ENCODE assay signal across 21 mouse cellular contexts in the genomic region with DNA sequence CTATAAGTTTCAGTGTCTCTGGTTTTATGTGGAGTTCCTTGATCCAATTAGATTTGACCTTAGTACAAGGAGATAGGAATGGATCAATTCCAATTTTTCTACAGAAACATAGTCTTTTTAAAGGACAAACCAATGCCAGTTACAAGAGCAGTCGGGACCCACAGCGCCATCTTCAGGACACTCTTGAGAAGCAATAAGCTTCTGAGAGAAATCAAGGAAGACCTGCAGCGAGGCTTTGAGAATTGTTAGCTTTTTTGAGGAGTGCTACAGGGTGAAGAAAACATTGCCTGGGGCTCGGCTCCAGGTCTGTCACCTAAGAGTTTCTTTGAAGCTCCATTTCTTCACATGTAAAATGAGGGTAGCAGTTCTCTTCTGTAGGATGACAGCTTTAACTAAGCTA.
A peak's percentile ranks its signal among the peaks of the same experiment; 100 is the strongest.
DNase-seq lines count a peak whose midpoint lies in the region; ATAC-seq and TF ChIP-seq lines count a peak whose summit lies in the region.
"Had no signal": no experiment of that assay in that cellular context is flagged by ENCODE, and none has a peak within 500 bp of the region (broad histone marks: within the 10 kb centered on the region; RNA-seq: fewer than 3 reads in every experiment).

No protein-coding gene starts in this region.

- no peaks in the 10 kb centered on the region for H3K36me3 ChIP-seq in heart, adult 2 months (ENCODE audit: control insufficient read depth, insufficient read depth, low read length)
- no peaks in the 10 kb centered on the region for H3K36me3 ChIP-seq in midbrain, postnatal 0 days (ENCODE audit: insufficient read depth, low read length)
- no peaks in the 10 kb centered on the region for H3K36me3 ChIP-seq in midbrain, embryonic 13.5 days
- no peaks in the 10 kb centered on the region for H3K36me3 ChIP-seq in stomach, postnatal 0 days (ENCODE audit: control insufficient read depth, insufficient read depth, low read length)
- H3K36me3 ChIP-seq: embryonic facial prominence, embryonic 12.5 days; heart, embryonic 15.5 days had no signal

- no peak overlapping the region for H3K27ac ChIP-seq in heart, adult 2 months
- H3K27ac ChIP-seq in midbrain, postnatal 0 days (ENCODE audit: low read depth, low read length), result no peak overlapping the region
- H3K27ac ChIP-seq in midbrain, embryonic 13.5 days, result no peak overlapping the region
- no peak overlapping the region for H3K27ac ChIP-seq in stomach, postnatal 0 days (replicated peaks)
- H3K27ac ChIP-seq: embryonic facial prominence, embryonic 12.5 days; heart, embryonic 15.5 days; macrophage had no signal

- H3K4me3 ChIP-seq in heart, adult 2 months, result no peak overlapping the region
- H3K4me3 ChIP-seq in midbrain, postnatal 0 days (ENCODE audit: low read depth, low read length), result no peak overlapping the region
- no peak overlapping the region for H3K4me3 ChIP-seq in midbrain, embryonic 13.5 days (replicated peaks)
- no peak overlapping the region for H3K4me3 ChIP-seq in stomach, postnatal 0 days (ENCODE audit: low read depth, low read length)
- H3K4me3 ChIP-seq: embryonic facial prominence, embryonic 12.5 days; heart, embryonic 15.5 days; myocyte had no signal

- no peak overlapping the region for H3K9ac ChIP-seq in heart, adult 2 months (ENCODE audit: low read depth, low read length)
- H3K9ac ChIP-seq in midbrain, postnatal 0 days (replicated peaks; ENCODE audit: low read length, poor library complexity, severe bottlenecking), result no peak overlapping the region
- no peak overlapping the region for H3K9ac ChIP-seq in midbrain, embryonic 13.5 days (replicated peaks)
- no peak overlapping the region for H3K9ac ChIP-seq in stomach, postnatal 0 days (ENCODE audit: low read length)
- H3K9ac ChIP-seq: embryonic facial prominence, embryonic 12.5 days; heart, embryonic 15.5 days; lung, embryonic 14.5 days had no signal

- H3K9me3 ChIP-seq in midbrain, postnatal 0 days (ENCODE audit: low read length), result no peaks in the 10 kb centered on the region
- no peaks in the 10 kb centered on the region for H3K9me3 ChIP-seq in midbrain, embryonic 13.5 days
- no peaks in the 10 kb centered on the region for H3K9me3 ChIP-seq in stomach, postnatal 0 days (ENCODE audit: control insufficient read depth, low read length)
- H3K9me3 ChIP-seq: embryonic facial prominence, embryonic 12.5 days; heart, embryonic 15.5 days had no signal

- 59% methylated on average over 4 of the region's 4 CpGs for WGBS in heart, adult 2 months
- 63% methylated on average over 4 of the region's 4 CpGs for WGBS in midbrain, postnatal 0 days
- WGBS in midbrain, embryonic 13.5 days, result 57% methylated on average over 4 of the region's 4 CpGs
- 63% methylated on average over 4 of the region's 4 CpGs for WGBS in stomach, postnatal 0 days

- no peak for TF ChIP-seq EP300 in heart, adult 2 months (IDR thresholded peaks at IDR 0.05; ENCODE audit: insufficient read depth, low read depth, low read length)
- no peak for TF ChIP-seq EP300 in stomach, postnatal 0 days (optimal IDR thresholded peaks at IDR 0.05)

- intact Hi-C loops in heart, adult 2 months (cut with DNase I), result no loop called here
- intact Hi-C loops in left cerebral cortex, postnatal 25 days (cut with DNase I), result loop anchor here (5.0 kb wide), 1 partner anchor 111 kb away; the partner anchor contains the start of gene Ppm1h
- intact Hi-C loops in left cerebral cortex, postnatal 10 days (cut with DNase I), result no loop called here

- H3K4me1 ChIP-seq in heart, adult 2 months (ENCODE audit: control insufficient read depth, insufficient read depth, low read length), result no peaks in the 10 kb centered on the region; the same call in 1 of the 2 replicates
- no peaks in the 10 kb centered on the region; the same call in 1 of the 2 replicates for H3K4me1 ChIP-seq in midbrain, postnatal 0 days (ENCODE audit: insufficient read depth, low read length)
- H3K4me1 ChIP-seq in midbrain, embryonic 13.5 days (replicated peaks), result peaks cover 19% of the 10 kb centered on the region
- H3K4me1 ChIP-seq in stomach, postnatal 0 days (replicated peaks; ENCODE audit: control insufficient read depth, insufficient read depth), result no peaks in the 10 kb centered on the region
- H3K4me1 ChIP-seq: heart, embryonic 15.5 days had no signal

- TF ChIP-seq POLR2A in heart, adult 2 months (IDR thresholded peaks at IDR 0.05; ENCODE audit: insufficient read depth, low read depth, low read length), result no peak

- H3K27me3 ChIP-seq in heart, adult 2 months (ENCODE audit: control insufficient read depth, insufficient read depth, low read length), result no peaks in the 10 kb centered on the region
- H3K27me3 ChIP-seq in midbrain, postnatal 0 days (ENCODE audit: insufficient read depth, low read length), result no peaks in the 10 kb centered on the region
- H3K27me3 ChIP-seq in midbrain, embryonic 13.5 days, result no peaks in the 10 kb centered on the region
- no peaks in the 10 kb centered on the region for H3K27me3 ChIP-seq in stomach, postnatal 0 days (ENCODE audit: control insufficient read depth, insufficient read depth, low read length)
- H3K27me3 ChIP-seq: embryonic facial prominence, embryonic 12.5 days; heart, embryonic 15.5 days had no signal

- no peak for ATAC-seq in midbrain, postnatal 0 days (ENCODE audit: low FRiP score)
- ATAC-seq in midbrain, embryonic 13.5 days, result no peak
- no peak for ATAC-seq in stomach, postnatal 0 days (ENCODE audit: low FRiP score, low TSS enrichment)
- ATAC-seq: forebrain, embryonic 16.5 days had no signal

- peak; percentile 71 for DNase-seq in heart, adult 11 months
- no peak for DNase-seq in heart, adult 2 months
- DNase-seq in midbrain, postnatal 0 days (ENCODE audit: low spot score), result no peak
- DNase-seq in stomach, postnatal 0 days (ENCODE audit: low spot score), result no peak
- no peak for DNase-seq in spleen, postnatal 14 days (ENCODE audit: low spot score in 2 of 2)
- DNase-seq in left cerebral cortex, postnatal 25 days (ENCODE audit: low spot score in 2 of 2), result no peak
- no peak for DNase-seq in left cerebral cortex, postnatal 10 days (ENCODE audit: extremely low spot score in 1 of 2, low spot score in 2 of 2)
- DNase-seq: adrenal gland, adult 8-10 months; cerebellum, adult 11-12 months; cerebellum, postnatal 25 days; kidney, postnatal 14 days; lung, embryonic 14.5 days; retina, postnatal 1 day; right cerebral cortex, postnatal 4 days had no signal

- TF ChIP-seq CTCF in heart, adult 2 months (IDR thresholded peaks at IDR 0.05), result no peak
- peak; percentile 17; the same call in 1 of the 2 replicates for TF ChIP-seq CTCF in midbrain, postnatal 0 days (IDR thresholded peaks at IDR 0.05)
- peak; percentile 20; the same call in 1 of the 2 replicates for TF ChIP-seq CTCF in stomach, postnatal 0 days (IDR thresholded peaks at IDR 0.05; ENCODE audit: low read depth)

- no peak overlapping the region for H3K4me2 ChIP-seq in midbrain, postnatal 0 days (ENCODE audit: low read depth, low read length, poor library complexity, severe bottlenecking)
- H3K4me2 ChIP-seq in midbrain, embryonic 13.5 days (replicated peaks), result no peak overlapping the region
- no peak overlapping the region for H3K4me2 ChIP-seq in stomach, postnatal 0 days (replicated peaks; ENCODE audit: low read depth)
- H3K4me2 ChIP-seq: embryonic facial prominence, embryonic 12.5 days; heart, embryonic 15.5 days; lung, embryonic 14.5 days; midbrain, embryonic 11.5 days had no signal

- H3K79me2 ChIP-seq in heart, adult 2 months (replicated peaks; ENCODE audit: control insufficient read depth, insufficient read depth, low read length), result no peaks in the 10 kb centered on the region
